Mouse (Mus musculus): Measurements from ENCODE around the gene Pld5.

Gene Pld5

GRCm38 (mm10) chr1:175943168-175943567 lies 331.9 kb downstream of the Pld5 start:
- DNase-seq = no peak

- DNase-seq = no peak
These were observed 336.4 kb downstream of the Pld5 start for GRCm38 (mm10) chr1:175938731-175939130.

GRCm38 (mm10) chr1:175936282-175936737 lies 338.8 kb downstream of the Pld5 start:
- DNase-seq = peak; percentile 91

GRCm38 (mm10) chr1:175931391-175931790 lies 343.7 kb downstream of the Pld5 start:
- DNase-seq = no peak

GRCm38 (mm10) chr1:175923848-175924787 lies 351.0 kb downstream of the Pld5 start:
- DNase-seq = peak; percentile 79

GRCm38 (mm10) chr1:175921091-175921490 lies 354.0 kb downstream of the Pld5 start:
- no peak for DNase-seq

GRCm38 (mm10) chr1:175920029-175920428 lies 355.1 kb downstream of the Pld5 start, which contains the start of gene Gm38100:
Gene Gm38100 (plus strand): TSS chr1:175920329.
- no peak for DNase-seq

- DNase-seq = no peak
These were observed 361.3 kb downstream of the Pld5 start for GRCm38 (mm10) chr1:175913728-175914303.

Data from embryo, embryonic 11 days (tissue).